Mouse (Mus musculus) frontal cortex, postnatal 36 days (tissue): ENCODE results near the gene Atp8b4.
"Not testable (repeated sequence)": the region's sequence is repeated elsewhere in the genome, so short reads cannot be mapped to it uniquely, and the experiment has no call there.

ENCODE experiments used
- DNase-seq, 2 experiments: peaks; one replicate each; pipeline ENCODE4 v3.0.0; 2022; ENCODE audit warnings: low spot score in 2 of 2

The Atp8b4 gene

GRCm38 (mm10) chr2:126500521-126500920 lies at the start of gene Atp8b4:
Gene Atp8b4 (minus strand): TSS chr2:126500674.
- DNase-seq: no peak

DNA sequence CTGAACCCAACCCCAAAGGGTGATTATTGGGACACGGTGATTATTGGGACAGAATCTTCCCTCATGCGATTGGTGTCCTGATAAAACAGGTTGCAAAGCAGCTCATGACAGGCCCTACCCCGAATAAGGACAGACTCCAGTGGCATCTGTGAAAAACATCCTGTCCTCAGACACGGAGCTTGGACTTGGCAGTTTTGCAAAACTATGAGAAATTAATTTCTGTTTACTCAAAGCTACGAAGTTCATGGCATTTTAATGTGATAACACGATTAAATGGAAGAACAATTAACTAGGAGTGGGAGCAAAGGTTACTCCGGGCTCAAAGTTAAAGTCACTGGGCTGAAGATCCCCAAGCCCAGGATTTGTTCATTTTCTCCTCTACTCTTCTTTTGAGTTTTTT lies 49.2 kb upstream of the Atp8b4 start:
- DNase-seq: no peak

GRCm38 (mm10) chr2:126546392-126546791 lies 45.9 kb upstream of the Atp8b4 start:
- no peak for DNase-seq

DNA sequence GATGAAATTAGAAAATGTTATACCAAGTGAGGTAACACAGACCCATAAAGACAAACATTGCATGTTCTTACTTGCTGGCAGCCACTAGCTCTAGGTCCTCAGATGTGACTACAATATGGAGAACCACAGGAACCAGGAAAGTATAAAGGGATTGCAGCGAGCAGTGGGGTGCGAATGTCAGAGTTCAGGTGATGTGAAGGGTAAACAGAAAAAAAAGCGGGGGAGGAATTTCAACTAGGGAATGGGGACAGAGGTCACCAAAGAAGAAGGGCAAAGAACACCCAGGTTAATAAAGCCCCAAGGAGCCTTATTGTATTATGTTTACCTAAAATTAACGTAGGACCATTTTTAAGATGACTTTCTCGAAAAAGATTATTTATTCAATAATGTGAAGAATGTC lies 44.8 kb upstream of the Atp8b4 start:
- DNase-seq: no peak

- peak in 1 of 2 experiments; percentile 4 for DNase-seq
Measured at GRCm38 (mm10) chr2:126542211-126542610, 41.7 kb upstream of the Atp8b4 start.

- DNase-seq: no peak
Measured at GRCm38 (mm10) chr2:126540390-126540925, 40.0 kb upstream of the Atp8b4 start.

- no peak for DNase-seq
Measured at GRCm38 (mm10) chr2:126537654-126538053, 37.2 kb upstream of the Atp8b4 start.

DNA sequence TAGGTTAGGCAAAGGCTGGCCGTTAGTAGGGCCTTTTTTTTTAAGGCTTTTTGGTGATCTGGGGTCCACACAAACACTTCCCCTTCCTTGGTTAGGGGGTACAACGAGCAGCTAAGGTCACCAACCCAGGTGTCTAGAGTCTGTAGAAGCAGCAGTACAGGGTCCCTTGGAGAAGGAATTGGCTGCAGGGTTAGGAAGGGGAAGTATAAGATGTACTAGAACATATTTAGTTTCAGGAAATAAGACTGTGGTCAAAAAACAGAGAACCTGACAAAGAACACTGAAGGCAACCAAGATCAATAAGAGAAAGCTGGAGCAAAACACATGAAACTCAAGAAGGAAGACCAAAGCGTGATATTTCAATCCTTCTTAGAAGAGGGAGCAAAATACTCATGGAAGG lies 30.1 kb upstream of the Atp8b4 start:
- no peak for DNase-seq

GRCm38 (mm10) chr2:126527461-126527860 lies 27.0 kb upstream of the Atp8b4 start:
- no peak for DNase-seq

DNA sequence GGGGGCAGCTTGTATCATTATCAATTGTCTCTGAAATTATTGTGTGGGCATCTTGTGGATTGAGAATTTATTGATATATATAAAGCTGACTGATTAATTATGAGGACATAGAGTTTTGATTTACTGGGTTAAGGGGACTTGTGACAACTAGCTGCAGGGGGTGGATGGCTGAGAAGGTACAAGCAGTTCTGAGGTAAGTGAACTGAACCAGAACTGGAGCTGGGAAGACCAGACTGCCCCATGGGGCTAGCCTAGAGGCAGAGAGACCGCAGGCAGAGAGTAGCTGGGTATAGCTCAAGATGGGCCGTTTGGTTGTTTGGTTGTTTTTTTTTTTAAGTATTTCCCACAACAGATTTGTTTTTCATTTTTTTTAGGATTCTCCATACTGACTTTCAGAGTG lies 23.8 kb upstream of the Atp8b4 start:
- DNase-seq: no peak

DNA sequence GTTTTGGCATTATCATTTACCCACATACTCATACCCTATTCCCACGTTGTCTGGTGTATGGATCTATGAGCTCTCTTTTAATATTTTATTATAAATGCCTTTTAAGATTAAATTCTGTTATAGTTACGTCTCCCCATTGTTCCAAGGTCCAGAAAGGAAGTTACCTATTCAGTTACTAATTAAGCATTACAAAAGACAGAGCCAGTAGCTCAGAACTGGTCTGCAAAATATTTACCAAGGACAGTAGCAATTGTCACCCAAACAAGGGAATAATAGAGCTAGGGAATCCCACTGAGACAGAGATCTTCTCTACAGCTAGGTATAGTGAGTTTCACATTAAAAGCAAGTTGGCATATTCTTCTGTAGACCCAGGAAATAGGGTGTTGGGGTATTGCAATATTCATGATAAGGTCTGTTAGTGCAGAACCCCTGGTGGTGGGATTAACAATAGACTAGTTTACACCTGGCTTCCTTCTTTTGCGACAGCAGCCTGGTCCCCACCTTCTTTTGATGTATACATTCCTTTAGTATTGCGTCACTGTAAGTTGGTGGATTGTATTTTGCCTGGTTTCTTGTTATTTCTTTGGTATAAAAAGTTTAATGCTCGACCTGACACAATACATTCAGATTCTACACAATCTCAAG lies 22.7 kb upstream of the Atp8b4 start:
- DNase-seq: not testable (repeated sequence)

DNA sequence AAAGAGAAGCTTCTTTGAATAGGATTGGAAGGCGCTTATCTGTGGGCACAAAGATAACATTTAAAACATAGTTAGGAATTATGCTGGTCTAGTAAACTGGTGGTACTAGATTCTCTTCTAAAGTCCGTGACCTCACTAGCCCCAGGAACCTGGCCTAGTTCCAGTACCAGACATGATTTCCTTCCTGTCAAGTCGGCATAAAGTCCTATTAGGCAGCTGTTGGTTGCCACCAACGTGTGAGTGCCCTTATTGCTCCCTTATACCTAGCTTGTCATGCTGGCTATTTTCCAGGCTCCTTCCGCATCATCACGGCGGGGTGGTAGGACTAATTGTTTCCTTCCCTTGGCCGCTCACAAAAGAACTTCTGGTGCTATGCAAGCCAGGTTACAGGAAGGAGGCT lies 21.6 kb upstream of the Atp8b4 start:
- DNase-seq: no peak

DNA sequence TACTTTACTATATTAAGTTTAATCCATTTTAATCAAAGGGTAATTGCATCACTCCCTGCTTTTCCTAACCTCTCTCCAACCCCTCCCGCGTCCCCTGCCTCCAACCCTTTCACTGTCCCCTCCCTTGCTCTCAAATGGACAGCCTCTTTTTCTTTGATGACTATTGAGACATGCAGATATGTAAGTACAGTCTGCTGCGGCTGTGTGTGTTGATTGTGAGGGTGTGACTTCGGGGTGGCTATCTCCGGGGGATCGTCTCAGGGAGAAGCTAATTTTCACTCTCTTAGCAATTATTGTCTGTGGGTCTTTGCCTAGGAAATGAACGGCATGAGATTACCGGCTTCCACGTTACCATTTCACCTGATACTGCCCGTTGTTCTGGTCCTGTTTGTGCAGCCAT lies 21.0 kb upstream of the Atp8b4 start:
- DNase-seq: no peak

DNA sequence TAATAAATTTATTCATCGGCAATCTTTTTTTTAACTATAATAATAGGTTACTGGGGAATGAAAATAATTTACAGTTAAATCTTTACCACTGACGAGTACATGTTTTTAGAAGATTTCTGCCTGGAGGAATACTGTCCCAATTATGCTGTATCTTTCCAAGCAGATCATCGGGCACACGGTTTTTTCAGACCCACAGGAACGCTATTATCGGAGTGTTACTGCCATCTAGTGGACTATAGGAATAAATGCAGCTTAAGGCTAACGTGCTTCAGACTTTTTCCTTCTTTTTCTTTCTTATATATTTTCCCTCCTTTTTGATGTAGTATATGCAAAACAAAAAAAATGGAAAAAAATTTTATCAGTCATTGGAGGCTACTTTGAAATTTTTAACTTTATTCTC lies 20.4 kb upstream of the Atp8b4 start:
- peak in 1 of 2 experiments; percentile 22 for DNase-seq

GRCm38 (mm10) chr2:126519872-126520581 lies 19.6 kb upstream of the Atp8b4 start:
- DNase-seq: no peak

DNA sequence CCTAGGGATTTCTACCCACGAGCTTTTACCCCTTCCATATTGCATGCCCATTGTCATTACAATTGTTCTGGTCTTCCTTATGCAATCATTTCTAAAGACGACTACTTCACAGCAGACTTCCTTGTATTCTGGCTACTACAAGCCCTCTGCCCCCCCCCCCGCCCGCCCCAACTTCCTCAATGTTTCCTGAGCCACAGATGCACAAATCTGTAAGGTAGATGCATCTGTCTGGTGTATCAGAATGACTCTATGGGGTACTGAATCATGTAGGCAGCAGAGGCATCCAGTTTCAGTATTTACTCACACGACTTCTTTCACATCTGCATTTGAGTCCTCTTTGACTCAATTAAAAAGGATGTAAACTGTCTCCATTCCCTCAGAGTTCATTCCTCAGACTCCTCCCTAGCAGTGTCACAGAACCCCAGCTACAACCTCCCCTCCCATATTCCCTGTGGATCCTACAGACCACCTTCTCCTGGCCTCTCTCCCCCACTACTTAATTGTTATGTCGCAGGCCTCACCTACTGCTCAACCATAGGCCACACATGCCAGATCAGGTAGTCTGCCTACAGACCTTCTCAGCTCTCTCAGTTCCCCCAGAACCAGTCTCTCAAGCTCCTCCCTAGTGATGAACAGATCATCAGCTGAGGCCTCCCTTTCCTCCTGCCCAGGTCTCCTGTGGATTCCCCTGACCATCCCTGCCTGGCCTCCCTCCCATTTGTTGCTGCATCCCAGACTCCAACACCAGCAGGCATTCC lies 14.8 kb upstream of the Atp8b4 start:
- no peak for DNase-seq

GRCm38 (mm10) chr2:126508228-126508627 lies 7.8 kb upstream of the Atp8b4 start:
- DNase-seq: no peak

DNA sequence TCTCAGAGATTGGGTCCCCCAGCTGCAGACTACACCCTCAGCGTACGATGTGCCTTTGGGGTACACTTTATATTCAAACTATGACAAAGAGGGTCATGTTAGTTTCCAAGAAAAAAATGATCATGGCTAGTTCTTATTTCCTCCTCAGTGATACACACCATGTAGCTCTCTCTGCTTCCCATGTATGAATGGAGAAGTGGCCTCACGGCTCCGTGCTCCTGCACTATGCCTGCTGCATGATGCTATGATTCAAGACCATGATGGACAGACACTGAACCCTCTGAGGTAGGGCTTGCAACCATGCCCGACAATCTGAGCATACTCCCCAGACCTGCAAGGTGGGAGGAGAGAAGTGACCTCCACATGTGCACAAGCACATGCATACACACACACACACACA lies 7.0 kb upstream of the Atp8b4 start:
- no peak for DNase-seq

DNA sequence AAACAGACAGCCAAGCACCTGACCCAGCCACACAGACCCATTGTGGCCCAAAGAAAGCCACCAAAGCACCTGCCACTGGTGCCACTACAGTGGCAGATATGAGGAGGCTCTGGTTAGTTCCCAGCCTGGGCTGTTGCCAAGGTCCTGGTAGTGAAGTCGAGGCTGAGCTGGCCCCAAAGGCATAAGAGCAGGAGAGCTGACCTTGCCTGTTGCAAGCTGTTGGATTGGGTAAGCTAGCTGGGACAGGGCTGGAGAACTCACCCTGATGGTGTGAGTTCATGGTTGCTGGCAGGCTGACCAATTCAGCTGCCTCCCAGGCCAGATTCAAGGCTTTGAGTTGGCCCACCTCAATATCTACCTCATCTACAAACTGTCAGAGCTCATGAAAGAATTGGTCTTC lies 4.7 kb upstream of the Atp8b4 start:
- no peak for DNase-seq

GRCm38 (mm10) chr2:126499730-126500129 lies 744 bp downstream of the Atp8b4 start:
- DNase-seq: no peak

DNA sequence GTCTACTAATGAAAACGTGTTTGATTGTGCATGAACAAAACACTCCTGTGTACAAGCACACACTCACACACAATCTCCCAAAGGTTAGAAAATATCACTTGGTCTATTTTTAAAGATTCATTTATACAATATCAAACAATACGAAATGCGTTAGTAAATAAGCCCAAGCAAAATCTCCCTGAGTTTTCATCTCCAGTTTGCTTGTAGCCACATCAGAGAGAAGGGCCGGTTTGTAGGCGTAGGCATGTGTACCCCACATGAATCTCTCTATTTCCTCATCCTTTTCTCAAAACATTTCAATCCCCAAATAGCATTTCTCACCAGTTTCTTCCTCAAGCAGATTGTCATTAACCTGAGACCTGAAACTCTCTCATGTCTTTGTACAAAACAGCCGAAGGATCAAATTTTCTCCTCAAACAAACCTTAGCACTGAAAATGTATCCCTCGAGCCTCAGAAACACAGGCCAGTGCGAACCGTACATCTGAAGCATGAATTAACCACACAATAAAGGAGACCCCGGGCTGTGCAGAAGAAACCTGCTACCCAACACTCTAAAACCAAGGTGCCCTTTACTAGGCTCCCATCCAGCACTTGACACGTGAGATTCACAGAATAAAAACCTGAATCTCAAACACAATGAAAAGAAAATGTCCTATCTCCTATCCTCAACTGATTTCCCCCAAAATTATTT lies 1.6 kb downstream of the Atp8b4 start:
- no peak for DNase-seq

GRCm38 (mm10) chr2:126496838-126497237 lies 3.6 kb downstream of the Atp8b4 start:
- no peak for DNase-seq
